Mouse (Mus musculus) embryo, embryonic 9.5 days (tissue): Measurements from ENCODE around the gene Mucl1.
"Not testable (repeated sequence)": the region's sequence is repeated elsewhere in the genome, so short reads cannot be mapped to it uniquely, and the experiment has no call there.

ENCODE experiments used
- DNase-seq: peaks from one replicate; pipeline ENCODE4 v3.0.0-alpha.2; 2017; ENCODE audit errors: extremely low spot score

Mucl1 gene

DNA sequence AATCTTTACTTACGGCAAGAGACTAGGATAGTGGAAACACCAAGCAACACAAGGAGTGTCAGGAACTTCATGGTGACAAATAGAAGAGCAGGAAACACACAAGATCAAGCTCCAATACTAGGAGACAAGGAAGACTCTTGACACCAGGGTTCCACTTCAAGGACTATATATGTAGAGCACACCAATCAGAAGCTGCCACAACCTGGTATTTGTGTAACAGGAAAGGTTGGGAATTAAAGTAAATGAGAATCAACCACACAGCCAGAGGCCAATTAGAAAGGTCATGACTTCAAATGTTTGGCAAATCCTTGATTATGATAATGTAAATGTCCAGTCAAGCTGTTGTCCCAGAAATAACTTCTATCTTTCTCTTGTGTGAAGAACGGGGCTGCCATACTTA, at the start of gene Mucl1:
Gene Mucl1 (minus strand): TSS at position 101 of the 400 bp plus-strand sequence.
- DNase-seq, result no peak

DNA sequence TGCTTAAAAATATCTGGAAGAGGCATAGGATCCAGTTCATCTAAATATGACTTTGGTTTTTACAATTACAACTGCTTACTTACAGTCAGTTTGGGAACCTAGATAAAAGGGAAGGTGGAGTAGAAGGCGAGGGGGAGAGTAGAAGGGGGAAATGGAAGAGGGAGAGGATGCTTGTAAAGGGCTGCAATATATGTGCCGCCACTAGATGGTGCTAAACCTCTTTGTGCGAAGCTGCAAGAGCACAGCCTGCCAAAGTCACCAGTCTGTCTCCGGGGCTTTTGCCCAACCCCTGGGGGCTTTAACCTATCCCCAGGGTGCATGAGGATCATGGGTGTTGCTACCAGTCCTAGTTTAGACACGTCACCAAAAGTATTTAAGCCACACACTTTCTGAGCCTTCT, 11.6 kb upstream of the Mucl1 start:
- DNase-seq, result peak; percentile 65

DNA sequence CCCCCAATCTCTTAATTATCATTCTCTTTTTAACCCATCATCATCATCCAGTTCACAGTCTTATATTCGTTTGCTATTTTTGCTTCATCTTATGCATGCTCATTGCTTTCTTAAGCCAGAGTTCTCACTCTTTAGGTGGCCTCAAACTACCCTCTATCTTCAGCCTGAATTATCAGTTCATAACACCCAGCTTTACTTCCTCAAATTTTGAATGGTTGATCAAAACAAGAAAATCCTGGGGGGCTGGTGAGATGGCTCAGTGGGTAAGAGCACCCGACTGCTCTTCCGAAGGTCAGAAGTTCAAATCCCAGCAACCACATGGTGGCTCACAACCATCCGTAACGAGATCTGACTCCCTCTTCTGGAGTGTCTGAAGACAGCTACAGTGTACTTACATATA, 38.4 kb downstream of the Mucl1 start:
- not testable (repeated sequence) for DNase-seq
